ENCODE assay signal across 13 mouse cellular contexts in genomic region chr5:122164011-122164410, GRCm38 (mm10). TPM values are rescaled to one million over a fixed set of nuclear protein-coding genes. Genes with fewer than 3 reads are reported as not detected.
DNase-seq lines count a peak whose midpoint lies in the region; ATAC-seq and TF ChIP-seq lines count a peak whose summit lies in the region.
"Had no signal": no experiment of that assay in that cellular context is flagged by ENCODE, and none has a peak within 500 bp of the region (broad histone marks: within the 10 kb centered on the region; RNA-seq: fewer than 3 reads in every experiment).

No protein-coding gene starts in this region.

- no peak for TF ChIP-seq CTCF in heart, postnatal 0 days (IDR thresholded peaks at IDR 0.05; ENCODE audit: low read depth)
- TF ChIP-seq CTCF in olfactory bulb, adult 2 months (IDR thresholded peaks at IDR 0.05; ENCODE audit: insufficient read depth, low read depth, low read length): no peak

- H3K27ac ChIP-seq in heart, postnatal 0 days (ENCODE audit: low read depth): peak overlapping the region; percentile 4; the same call in 1 of the 2 replicates
- H3K27ac ChIP-seq in olfactory bulb, adult 2 months (ENCODE audit: insufficient read depth, low read depth, low read length): peak overlapping the region; percentile 85

- no peak overlapping the region for H3K9ac ChIP-seq in heart, postnatal 0 days (replicated peaks; ENCODE audit: low read depth, low read length)

- peaks cover 82% of the 10 kb centered on the region for H3K4me1 ChIP-seq in heart, postnatal 0 days (ENCODE audit: control insufficient read depth, insufficient read depth)
- H3K4me1 ChIP-seq in olfactory bulb, adult 2 months (ENCODE audit: control insufficient read depth, insufficient read depth, low read length): peaks cover 31% of the 10 kb centered on the region

- peaks cover 51% of the 10 kb centered on the region for H3K36me3 ChIP-seq in heart, postnatal 0 days (replicated peaks; ENCODE audit: control insufficient read depth, insufficient read depth, low read length)

- no peak for TF ChIP-seq EP300 in heart, postnatal 0 days (IDR thresholded peaks at IDR 0.05; ENCODE audit: low read depth)

- H3K9me3 ChIP-seq in heart, postnatal 0 days (replicated peaks; ENCODE audit: control insufficient read depth, low read length): no peaks in the 10 kb centered on the region

- no peak overlapping the region for H3K4me2 ChIP-seq in heart, postnatal 0 days (ENCODE audit: low read depth, low read length)

- TF ChIP-seq POLR2A in olfactory bulb, adult 2 months (IDR thresholded peaks at IDR 0.05; ENCODE audit: insufficient read depth, low read depth, low read length): no peak

- H3K27me3 ChIP-seq in heart, postnatal 0 days (ENCODE audit: control insufficient read depth, insufficient read depth, low read length): no peaks in the 10 kb centered on the region

- intact Hi-C loops in heart, postnatal 10 days (cut with DNase I): no loop called here

- WGBS in heart, postnatal 0 days: 51% methylated on average over 3 of the region's 3 CpGs
- 12% methylated on average over 3 of the region's 3 CpGs for WGBS in olfactory bulb, adult 2 months

- no peak for ATAC-seq in cerebellum, adult (ENCODE audit: insufficient number of reproducible peaks, low FRiP score, low TSS enrichment)
- ATAC-seq in heart, postnatal 0 days (ENCODE audit: insufficient read depth, low read depth): no peak

- H3K4me3 ChIP-seq in heart, postnatal 0 days (ENCODE audit: low read depth, low read length): no peak overlapping the region
- H3K4me3 ChIP-seq in olfactory bulb, adult 2 months (ENCODE audit: insufficient read depth, low read depth, low read length): peak overlapping the region; percentile 17

- DNase-seq in cerebellum, adult 8-10 months: peak; percentile 27
- DNase-seq in heart, postnatal 0 days (ENCODE audit: low spot score): no peak
- no peak for DNase-seq in heart, postnatal 10 days
- DNase-seq in right cerebral cortex, adult 18-20 months: peak; percentile 27
- DNase-seq in right cerebral cortex, postnatal 4 days: no peak
- no peak for DNase-seq in embryo, embryonic 10.5 days (ENCODE audit: low spot score)
- DNase-seq: adrenal gland, postnatal 10 days; cerebellum, adult 11-12 months; gastrocnemius, postnatal 36 days; kidney, adult 11 months had no signal

RNA-seq across cellular contexts. Expression of gene Ppp1cc, which starts 5.9 kb away (rescaled TPM):
- 199 and 295 TPM in 2 replicates for total RNA-seq in heart, postnatal 0 days (2014; rRNA removed; ENCODE audit: low replicate concordance)
- 146 and 157 TPM in 2 replicates for polyA plus RNA-seq in heart, postnatal 0 days (2015; fragmentation: Nextera tagmentation; extraction: Ambion mirVana)
- 100 to 1,000 TPM; 171 to 173 TPM for total RNA-seq in heart, postnatal 10 days (2021)
- polyA plus RNA-seq in olfactory bulb, adult 2 months (2012; ENCODE audit: insufficient read depth, insufficient read length, low replicate concordance, missing spikeins): 674 and 1,250 TPM in 2 replicates

RNA-seq across cellular contexts. Expression of gene Ccdc63, which starts 23.4 kb away (rescaled TPM):
- total RNA-seq in heart, postnatal 0 days (2014; rRNA removed; ENCODE audit: low replicate concordance): not detected in 2 replicates
- polyA plus RNA-seq in heart, postnatal 0 days (2015; fragmentation: Nextera tagmentation; extraction: Ambion mirVana): 0.26 and 0.27 TPM in 2 replicates
- under 1 TPM in 1 of 2 experiments, not detected in 1; 0.22 TPM for total RNA-seq in heart, postnatal 10 days (2021)
- not detected in 2 replicates for polyA plus RNA-seq in olfactory bulb, adult 2 months (2012; ENCODE audit: insufficient read depth, insufficient read length, low replicate concordance, missing spikeins)
- total RNA-seq: adrenal gland, postnatal 10 days; gastrocnemius, postnatal 36 days had no signal
- polyA plus RNA-seq: liver, embryonic 16.5 days had no signal

RNA-seq across cellular contexts. Expression of gene Hvcn1, which starts 42.6 kb away (rescaled TPM):
- total RNA-seq in heart, postnatal 0 days (2014; rRNA removed; ENCODE audit: low replicate concordance): 0.23 and 2.6 TPM in 2 replicates
- polyA plus RNA-seq in heart, postnatal 0 days (2015; fragmentation: Nextera tagmentation; extraction: Ambion mirVana): 1.2 and 2.1 TPM in 2 replicates
- total RNA-seq in heart, postnatal 10 days (2021): 1 to 10 TPM; 2.2 to 2.3 TPM
- not detected in 2 replicates for polyA plus RNA-seq in olfactory bulb, adult 2 months (2012; ENCODE audit: insufficient read depth, insufficient read length, low replicate concordance, missing spikeins)

Comparison
In these comparisons a context has a peak if more than half of its experiments do, and no peak if none do; other contexts are left out.
1. DNase-seq: peak in cerebellum, adult 8-10 months (single experiment) and right cerebral cortex, adult 18-20 months (single experiment); none in heart, postnatal 0 days (single experiment), heart, postnatal 10 days (0 of 2), right cerebral cortex, postnatal 4 days (single experiment) and embryo, embryonic 10.5 days (single experiment).